Mouse (Mus musculus) C2C12 (cell line): ENCODE data around the gene Rph3al. TPM values are rescaled to one million over a fixed set of nuclear protein-coding genes. Genes with fewer than 3 reads are reported as not detected.

ENCODE experiments used
- H3K27me3 ChIP-seq: one replicate; pipeline ENCODE4 v1.6.1; 2011; ENCODE audit not compliant: control insufficient read depth, insufficient read depth, insufficient read length
- H3K36me3 ChIP-seq: one replicate; pipeline ENCODE4 v1.6.1; 2011; ENCODE audit not compliant: control insufficient read depth, insufficient read depth
- H3K4me3 ChIP-seq: one replicate; pipeline ENCODE4 v1.5.1; 2011; ENCODE audit warnings: mild to moderate bottlenecking, control low read depth; ENCODE audit not compliant: poor library complexity, insufficient read depth, severe bottlenecking
- H3K79me2 ChIP-seq: one replicate; pipeline ENCODE4 v1.6.1; 2011; ENCODE audit not compliant: control insufficient read depth, insufficient read depth
- H3K79me3 ChIP-seq: one replicate; pipeline ENCODE4 v1.6.1; 2011; ENCODE audit warnings: low read depth, control low read depth
- H3ac ChIP-seq: one replicate; pipeline ENCODE3; 2011; ENCODE audit warnings: low read depth; ENCODE audit not compliant: control insufficient read depth, insufficient read length
- CEBPB ChIP-seq: IDR thresholded peaks from one replicate; pipeline ENCODE4 v1.6.1; 2011; ENCODE audit warnings: low read depth, mild to moderate bottlenecking, control low read depth, moderate library complexity
- CTCF ChIP-seq: IDR thresholded peaks from one replicate; pipeline ENCODE4 v1.5.1; 2011; ENCODE audit not compliant: control insufficient read depth, insufficient read depth, insufficient read length
- FOSL1 ChIP-seq: IDR thresholded peaks from one replicate; pipeline ENCODE4 v1.8.0; 2011; ENCODE audit warnings: mild to moderate bottlenecking, low read length; ENCODE audit not compliant: poor library complexity, insufficient read depth, severe bottlenecking
- MAX ChIP-seq: IDR thresholded peaks from one replicate; pipeline ENCODE4 v1.6.1; 2011; ENCODE audit warnings: mild to moderate bottlenecking, control low read depth
- MYOD1 ChIP-seq: IDR thresholded peaks from one replicate; pipeline ENCODE4 v1.6.1; 2011; ENCODE audit warnings: low read depth; ENCODE audit not compliant: control insufficient read depth, insufficient read length
- MYOG ChIP-seq: IDR thresholded peaks from one replicate; pipeline ENCODE4 v1.6.1; 2011; ENCODE audit not compliant: control insufficient read depth, insufficient read length; ENCODE audit errors: extremely low read depth
- USF1 ChIP-seq: IDR thresholded peaks from one replicate; pipeline ENCODE4 v1.6.1; 2011; ENCODE audit warnings: low read depth, mild to moderate bottlenecking, control low read depth, moderate library complexity
- polyA plus RNA-seq: library from polyadenylated mRNA; unstranded; fragments of >200 nt; fragmentation: generic; extraction: Trizol; gene quantifications from one replicate; pipeline ENCODE4 v1.2.1, GENCODE M21; 2012; ENCODE audit warnings: missing spikeins

Gene Rph3al
- polyA plus RNA-seq, 1 experiment, result 0.11 TPM

DNA sequence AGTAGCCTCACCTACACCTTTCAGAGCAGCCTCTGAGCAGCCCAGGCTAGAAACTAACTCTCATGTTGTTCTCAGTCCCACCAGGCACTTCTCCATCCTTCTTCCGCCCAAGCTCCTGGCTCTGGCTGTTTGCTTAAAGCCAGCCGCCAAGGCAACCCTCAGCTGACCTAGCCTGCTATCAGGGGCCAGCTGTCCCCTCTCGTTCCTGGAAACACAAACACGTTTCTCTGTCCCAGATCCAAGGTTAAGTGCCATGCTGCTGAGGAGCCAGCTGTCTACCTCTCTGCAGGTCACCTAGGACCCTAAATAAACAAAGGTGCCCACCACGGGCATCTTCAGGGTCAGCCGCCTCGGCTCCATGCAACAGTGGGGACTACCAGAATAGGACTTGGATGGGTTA is 12.4 kb downstream of the Rph3al start:
- TF ChIP-seq CTCF (no peak), FOSL1 (no peak), CEBPB (no peak), USF1 (no peak), MAX (no peak), MYOG (no peak), MYOD1 (no peak)
- no peaks in the 10 kb centered on the region for H3K36me3 ChIP-seq
- peaks cover 76% of the 10 kb centered on the region for H3K27me3 ChIP-seq
- H3ac ChIP-seq, result no peak overlapping the region
- no peaks in the 10 kb centered on the region for H3K79me2 ChIP-seq
- H3K79me3 ChIP-seq, result no peaks in the 10 kb centered on the region
- no peak overlapping the region for H3K4me3 ChIP-seq

DNA sequence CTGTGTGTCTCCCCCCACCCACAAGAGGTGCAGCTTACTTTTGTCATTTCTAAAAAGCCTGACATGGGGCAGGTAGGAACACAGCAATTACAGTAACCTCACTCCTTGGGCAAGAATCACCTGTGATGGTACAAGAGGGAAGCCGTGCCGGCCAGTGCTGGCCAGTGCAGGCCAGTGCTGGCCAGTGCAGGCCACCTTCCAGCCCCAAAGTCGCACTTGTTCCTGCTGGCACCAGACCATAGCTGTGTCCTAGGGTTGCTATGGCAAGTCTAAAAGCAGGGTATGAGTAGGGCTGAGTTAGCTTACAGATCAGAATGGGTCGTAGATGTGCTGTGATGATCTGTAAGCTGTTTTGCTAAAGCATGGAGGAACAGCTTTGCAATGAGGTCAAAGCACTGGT is 15.5 kb downstream of the Rph3al start:
- no peak overlapping the region for H3K4me3 ChIP-seq
- H3K36me3 ChIP-seq, result no peaks in the 10 kb centered on the region
- H3ac ChIP-seq, result no peak overlapping the region
- peaks cover 55% of the 10 kb centered on the region for H3K27me3 ChIP-seq
- TF ChIP-seq MAX, result no peak
- no peak for TF ChIP-seq USF1
- no peak for TF ChIP-seq FOSL1
- TF ChIP-seq CEBPB, result no peak
- TF ChIP-seq MYOG, result no peak
- no peak for TF ChIP-seq MYOD1
- TF ChIP-seq CTCF, result no peak
- H3K79me3 ChIP-seq, result no peaks in the 10 kb centered on the region
- no peaks in the 10 kb centered on the region for H3K79me2 ChIP-seq

DNA sequence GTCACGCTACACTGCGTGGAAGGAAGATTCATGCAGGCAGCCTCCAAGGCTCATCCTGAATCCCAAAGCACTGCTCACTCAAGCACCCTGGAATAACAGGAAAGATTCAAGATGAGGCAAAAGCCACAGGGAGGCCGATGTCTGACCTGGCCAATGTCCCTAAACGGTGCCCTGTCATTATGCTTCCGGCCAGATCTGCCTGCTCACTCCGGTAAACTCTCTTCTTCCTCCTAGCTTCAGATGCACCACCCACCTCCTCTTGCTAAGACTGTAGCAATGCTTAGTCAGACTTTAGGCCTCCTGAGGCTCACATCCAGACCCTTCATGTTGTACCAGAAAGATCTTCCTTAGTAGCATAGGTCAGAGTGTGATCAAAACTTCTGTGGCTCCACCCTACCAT is 19.1 kb downstream of the Rph3al start:
- H3ac ChIP-seq, result no peak overlapping the region
- H3K27me3 ChIP-seq, result peaks cover 48% of the 10 kb centered on the region
- TF ChIP-seq MAX (no peak), USF1 (no peak), FOSL1 (no peak), CEBPB (no peak), CTCF (no peak), MYOG (no peak), MYOD1 (no peak)

DNA sequence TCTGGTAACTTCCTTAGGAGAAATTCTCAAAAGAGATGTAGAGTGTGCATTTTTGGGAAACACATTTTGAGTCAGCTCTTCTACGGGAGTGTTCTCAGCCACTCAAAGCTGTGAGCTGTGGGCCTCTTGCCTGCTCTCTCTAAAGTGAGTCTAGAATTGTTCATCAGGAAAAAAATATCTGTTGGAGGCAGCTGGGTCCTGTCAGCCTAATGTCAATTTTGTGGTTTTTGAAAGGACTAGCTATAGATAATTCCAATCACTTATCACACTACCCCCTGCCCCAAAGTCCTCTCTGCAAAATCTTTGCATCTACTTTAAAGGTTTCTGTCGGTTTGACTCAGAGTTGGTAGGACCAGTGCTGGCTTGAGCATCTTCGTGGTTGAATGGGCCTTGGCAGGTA is 20.9 kb downstream of the Rph3al start:
- TF ChIP-seq MYOD1, result no peak
- TF ChIP-seq MYOG, result no peak
- no peak for TF ChIP-seq CTCF
- TF ChIP-seq CEBPB, result no peak
- no peak for TF ChIP-seq FOSL1
- Histone ChIP-seq H3ac (no peak overlapping the region), H3K79me2 (no peaks in the 10 kb centered on the region), H3K79me3 (no peaks in the 10 kb centered on the region), H3K36me3 (no peaks in the 10 kb centered on the region), H3K27me3 (peaks cover 32% of the 10 kb centered on the region), H3K4me3 (no peak overlapping the region)

More for the DNA sequence above, 19.1 kb downstream of the Rph3al start:
- H3K36me3 ChIP-seq, result no peaks in the 10 kb centered on the region
- no peaks in the 10 kb centered on the region for H3K79me2 ChIP-seq
- H3K79me3 ChIP-seq, result no peaks in the 10 kb centered on the region
- H3K4me3 ChIP-seq, result no peak overlapping the region

DNA sequence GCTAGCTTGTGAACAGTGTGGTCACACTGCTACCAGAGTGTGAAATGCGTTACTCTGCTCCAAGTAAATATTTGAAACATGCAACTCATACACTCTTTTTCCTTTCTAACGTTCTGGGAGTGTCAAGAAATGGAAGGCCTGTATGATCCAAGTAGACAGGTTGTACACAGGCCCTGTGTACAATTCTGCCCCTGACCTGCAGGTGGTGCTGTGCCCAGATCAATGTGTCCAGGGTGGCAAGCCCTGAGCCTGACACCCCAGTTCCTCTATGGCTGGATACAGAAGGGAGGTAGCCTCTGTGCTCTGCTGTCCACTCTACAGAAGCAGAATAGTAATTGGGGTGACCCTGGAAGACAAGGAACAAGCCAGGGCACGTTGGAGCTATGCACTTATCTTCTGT is 24.3 kb downstream of the Rph3al start:
- no peaks in the 10 kb centered on the region for H3K79me2 ChIP-seq
- no peak overlapping the region for H3ac ChIP-seq
- TF ChIP-seq CTCF, result peak; percentile 54
- no peak for TF ChIP-seq MYOD1
- no peaks in the 10 kb centered on the region for H3K79me3 ChIP-seq
- peaks cover 29% of the 10 kb centered on the region for H3K27me3 ChIP-seq
- H3K36me3 ChIP-seq, result no peaks in the 10 kb centered on the region
- no peak overlapping the region for H3K4me3 ChIP-seq

DNA sequence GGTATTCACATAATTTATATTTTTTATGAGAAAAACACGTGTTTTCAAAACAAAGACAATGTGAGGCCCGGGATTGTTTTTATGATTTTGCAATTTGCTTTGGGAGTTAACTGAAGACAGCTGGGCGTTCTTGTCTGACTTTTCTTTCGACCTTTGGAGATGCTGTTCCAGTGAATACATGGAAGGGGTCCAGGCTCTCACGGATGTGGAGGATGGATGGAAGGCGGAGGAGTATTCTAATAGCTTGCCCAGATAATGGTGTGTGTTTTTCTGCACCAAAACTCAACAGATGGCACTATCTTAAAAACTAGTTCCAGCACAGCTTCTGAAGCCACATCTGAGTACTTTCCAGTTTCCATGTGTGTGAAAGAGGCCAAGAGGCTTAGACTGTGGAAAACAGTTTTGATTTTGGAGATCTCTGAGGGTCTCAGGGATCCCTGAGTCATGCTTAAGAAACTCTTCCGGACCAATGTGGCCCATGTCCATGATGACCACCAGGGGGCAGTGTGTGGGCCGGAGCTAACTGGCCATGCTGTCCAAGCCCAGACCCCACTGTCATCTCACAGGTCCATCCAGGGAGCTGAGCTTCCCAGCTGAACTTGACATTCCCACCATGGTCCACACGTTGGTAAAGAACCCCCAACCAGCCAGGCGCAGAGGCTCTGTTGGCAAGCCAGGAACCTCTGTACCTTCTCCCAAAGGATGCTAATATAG is 25.1 kb downstream of the Rph3al start:
- no peaks in the 10 kb centered on the region for H3K79me2 ChIP-seq
- H3K36me3 ChIP-seq, result no peaks in the 10 kb centered on the region
- H3K79me3 ChIP-seq, result no peaks in the 10 kb centered on the region
- H3K4me3 ChIP-seq, result no peak overlapping the region
- H3K27me3 ChIP-seq, result peaks cover 33% of the 10 kb centered on the region
- no peak overlapping the region for H3ac ChIP-seq
- TF ChIP-seq MAX, result no peak
- no peak for TF ChIP-seq MYOD1
- no peak for TF ChIP-seq USF1
- TF ChIP-seq CTCF, result peak; percentile 67
